ENCODE assay signal across 24 mouse cellular contexts in the genomic region with DNA sequence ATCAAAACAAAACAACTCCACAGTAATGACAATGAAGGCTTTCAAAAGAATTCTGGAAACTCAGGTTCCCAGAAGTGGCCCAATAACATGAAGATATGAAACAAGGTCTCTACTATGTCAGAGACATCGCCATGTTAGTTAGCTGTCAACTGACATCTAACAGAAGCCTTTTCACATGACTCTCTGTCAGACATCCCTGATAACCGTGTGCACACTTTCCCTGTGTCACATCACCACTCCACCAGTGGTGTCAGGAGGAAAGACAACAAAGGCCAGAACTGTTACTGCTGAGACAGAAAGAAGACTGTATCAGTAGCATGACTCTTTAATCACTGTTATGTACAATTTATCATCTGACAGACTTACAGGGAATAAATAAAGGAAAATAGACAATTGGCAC. TPM values are rescaled to one million over a fixed set of nuclear protein-coding genes. Genes with fewer than 3 reads are reported as not detected.
"Had no signal": no experiment of that assay in that cellular context is flagged by ENCODE, and none has a peak within 500 bp of the region (broad histone marks: within the 10 kb centered on the region; RNA-seq: fewer than 3 reads in every experiment).

No protein-coding gene starts in this region.

- H3K4me2 ChIP-seq: limb, embryonic 12.5 days; limb, embryonic 15.5 days; liver, embryonic 11.5 days; lung, embryonic 14.5 days; midbrain, embryonic 12.5 days; midbrain, embryonic 15.5 days; neural tube, embryonic 12.5 days; neural tube, embryonic 15.5 days had no signal

- ATAC-seq: liver, postnatal 0 days; lung, postnatal 0 days; midbrain, embryonic 15.5 days had no signal

- DNase-seq: kidney, postnatal 14 days; kidney, postnatal 4 days; left cerebral cortex, postnatal 4 days; liver, postnatal 0 days; lung, embryonic 14.5 days; right cerebral cortex, adult 18-20 months; right cerebral cortex, postnatal 14 days; right cerebral cortex, postnatal 4 days; thymus, adult 2 months; thymus, postnatal 14 days; thymus, postnatal 4 days had no signal

- H3K9ac ChIP-seq: limb, embryonic 12.5 days; limb, embryonic 15.5 days; liver, embryonic 14.5 days; liver, postnatal 0 days; lung, embryonic 14.5 days; midbrain, embryonic 12.5 days; midbrain, embryonic 15.5 days; neural tube, embryonic 12.5 days; neural tube, embryonic 15.5 days had no signal

- H3K27ac ChIP-seq: limb, embryonic 12.5 days; limb, embryonic 15.5 days; liver, embryonic 14.5 days; macrophage; midbrain, embryonic 12.5 days; midbrain, embryonic 15.5 days; neural tube, embryonic 12.5 days; neural tube, embryonic 15.5 days; stomach, postnatal 0 days had no signal

- H3K4me3 ChIP-seq: limb, embryonic 12.5 days; limb, embryonic 15.5 days; midbrain, embryonic 12.5 days; midbrain, embryonic 15.5 days; neural tube, embryonic 12.5 days; neural tube, embryonic 15.5 days had no signal

- H3K36me3 ChIP-seq: midbrain, embryonic 15.5 days; neural tube, embryonic 12.5 days; neural tube, embryonic 15.5 days had no signal

- H3K27me3 ChIP-seq: limb, embryonic 12.5 days; limb, embryonic 15.5 days; midbrain, embryonic 12.5 days; midbrain, embryonic 15.5 days; neural tube, embryonic 12.5 days; neural tube, embryonic 15.5 days had no signal

- H3K9me3 ChIP-seq: limb, embryonic 12.5 days; limb, embryonic 15.5 days; midbrain, embryonic 12.5 days; midbrain, embryonic 15.5 days; neural tube, embryonic 12.5 days; neural tube, embryonic 15.5 days had no signal

RNA-seq across cellular contexts. Expression of a gene that starts 43.5 kb away (rescaled TPM):
- total RNA-seq: megakaryocyte, adult 5-6 weeks had no signal
- polyA plus RNA-seq: limb, embryonic 12.5 days; liver, embryonic 11.5 days; liver, embryonic 14.5 days; liver, postnatal 0 days; lung, postnatal 0 days; macrophage; stomach, embryonic 14.5 days had no signal
